Mouse (Mus musculus) limb, embryonic 13.5 days (tissue): Measurements from ENCODE around the gene Catsper2. TPM values are rescaled to one million over a fixed set of nuclear protein-coding genes. Genes with fewer than 3 reads are reported as not detected.
"Not testable (repeated sequence)": the region's sequence is repeated elsewhere in the genome, so short reads cannot be mapped to it uniquely, and the experiment has no call there.

Source experiments
- ATAC-seq: fragments of 200-750 bp; cut with Nextera tagmentation; 2 replicates; pipeline ENCODE4 v1.8.0; 2017; ENCODE audit warnings: low read depth, moderate number of reproducible peaks, moderate TSS enrichment; ENCODE audit not compliant: low FRiP score
- H3K27ac ChIP-seq: fragments of 300-500 bp; sonication (generic); 2 replicates; pipeline ENCODE4 v1.5.1; 2015; ENCODE audit warnings: inconsistent platforms, mild to moderate bottlenecking, moderate library complexity
- H3K27me3 ChIP-seq: fragments of 300-500 bp; sonication (generic); 2 replicates; pipeline ENCODE4 v1.6.1; 2015; ENCODE audit warnings: mild to moderate bottlenecking, inconsistent platforms
- H3K36me3 ChIP-seq: fragments of 300-500 bp; sonication (generic); 2 replicates; pipeline ENCODE4 v1.6.1; 2015; ENCODE audit warnings: inconsistent platforms, mild to moderate bottlenecking, moderate library complexity
- H3K4me1 ChIP-seq: fragments of 300-500 bp; sonication (generic); 2 replicates; pipeline ENCODE4 v1.6.1; 2015; ENCODE audit warnings: inconsistent platforms
- H3K4me2 ChIP-seq: fragments of 300-500 bp; sonication (generic); replicated peaks from 2 replicates; pipeline ENCODE4 v1.6.1; 2015; ENCODE audit warnings: inconsistent platforms, mild to moderate bottlenecking, moderate library complexity
- H3K4me3 ChIP-seq: fragments of 300-500 bp; sonication (generic); 2 replicates; pipeline ENCODE4 v1.5.1; 2015; ENCODE audit warnings: moderate library complexity, mild to moderate bottlenecking, inconsistent platforms
- H3K9ac ChIP-seq: fragments of 300-500 bp; sonication (generic); 2 replicates; pipeline ENCODE4 v1.6.1; 2015; ENCODE audit warnings: mild to moderate bottlenecking, inconsistent platforms
- H3K9me3 ChIP-seq: fragments of 300-500 bp; sonication (generic); 2 replicates; pipeline ENCODE4 v1.6.1; 2016; ENCODE audit warnings: inconsistent platforms
- WGBS: fragments of 180-500 bp; shearing (Covaris S2); methylation state at CpG from one replicate; pipeline ENCODE4 v1.1.7; 2015; 5-methylcytosine and 5-hydroxymethylcytosine counted together
- polyA plus RNA-seq: library from polyadenylated mRNA; unstranded; fragments of >200 nt; fragmentation: Nextera tagmentation; extraction: Ambion mirVana; gene quantifications from 2 replicates; pipeline ENCODE4 v1.2.1, GENCODE M21; 2015

The Catsper2 gene
- polyA plus RNA-seq, 1 experiment from 2014 or later, result 3.0 TPM

DNA sequence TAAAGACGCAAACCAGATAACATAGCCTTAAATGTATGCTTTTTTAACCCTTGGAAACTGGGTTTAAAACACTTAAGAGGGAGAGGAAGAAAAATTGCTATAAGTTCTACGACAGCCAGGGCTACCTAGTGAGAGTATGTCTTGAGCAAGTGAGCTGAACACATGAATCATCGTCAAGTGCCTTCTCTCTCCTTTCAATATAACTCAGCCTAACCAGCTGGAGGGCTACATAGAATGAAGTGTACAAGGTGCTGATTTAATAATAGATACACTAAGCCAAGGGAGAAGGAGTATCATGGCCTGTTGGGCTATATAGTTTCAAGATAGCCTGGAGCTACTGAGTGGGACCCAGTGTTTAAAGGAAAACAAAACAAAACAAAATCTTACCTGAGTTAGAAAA is 4.9 kb upstream of the Catsper2 start:
- H3K36me3 ChIP-seq, result peaks cover 67% of the 10 kb centered on the region
- no peak overlapping the region for H3K9ac ChIP-seq
- ATAC-seq, result no peak
- 87% methylated on average over 3 of the region's 3 CpGs for WGBS
- no peak overlapping the region for H3K27ac ChIP-seq
- no peaks in the 10 kb centered on the region for H3K27me3 ChIP-seq
- H3K4me1 ChIP-seq, result peaks cover 25% of the 10 kb centered on the region
- H3K4me3 ChIP-seq, result no peak overlapping the region
- H3K9me3 ChIP-seq, result no peaks in the 10 kb centered on the region
- no peak overlapping the region for H3K4me2 ChIP-seq

GRCm38 (mm10) chr2:121416356-121416755 is 2.8 kb upstream of the Catsper2 start:
- WGBS, result 93% methylated on average over 6 of the region's 6 CpGs
- Histone ChIP-seq H3K4me3 (peak overlapping the region; percentile 98), H3K9ac (no peak overlapping the region), H3K4me1 (peaks cover 30% of the 10 kb centered on the region), H3K9me3 (no peaks in the 10 kb centered on the region), H3K27ac (no peak overlapping the region), H3K27me3 (no peaks in the 10 kb centered on the region), H3K36me3 (peaks cover 47% of the 10 kb centered on the region), H3K4me2 (peak overlapping the region; percentile 70)
- ATAC-seq, result no peak

GRCm38 (mm10) chr2:121415591-121415990 is 2.0 kb upstream of the Catsper2 start:
- 80% methylated on average over 3 of the region's 3 CpGs for WGBS
- Histone ChIP-seq H3K27me3 (no peaks in the 10 kb centered on the region), H3K9ac (0 out of 2 replicates have a peak overlapping the region, but pooled peaks have one; percentile 99), H3K4me2 (peak overlapping the region; percentile 70), H3K9me3 (no peaks in the 10 kb centered on the region), H3K4me1 (peaks cover 30% of the 10 kb centered on the region), H3K27ac (no peak overlapping the region), H3K36me3 (peaks cover 43% of the 10 kb centered on the region), H3K4me3 (peak overlapping the region; percentile 98)
- ATAC-seq, result no peak

- peaks cover 39% of the 10 kb centered on the region for H3K36me3 ChIP-seq
- no peak for ATAC-seq
- no peak overlapping the region for H3K27ac ChIP-seq
- WGBS, result 70% methylated on average over 3 of the region's 3 CpGs
- peaks cover 30% of the 10 kb centered on the region for H3K4me1 ChIP-seq
- no peaks in the 10 kb centered on the region for H3K9me3 ChIP-seq
- peak overlapping the region; percentile 99 for H3K9ac ChIP-seq
- peak overlapping the region; percentile 98 for H3K4me3 ChIP-seq
- no peaks in the 10 kb centered on the region for H3K27me3 ChIP-seq
- H3K4me2 ChIP-seq, result peak overlapping the region; percentile 70
These were observed 1.5 kb upstream of the Catsper2 start for GRCm38 (mm10) chr2:121415103-121415502.

DNA sequence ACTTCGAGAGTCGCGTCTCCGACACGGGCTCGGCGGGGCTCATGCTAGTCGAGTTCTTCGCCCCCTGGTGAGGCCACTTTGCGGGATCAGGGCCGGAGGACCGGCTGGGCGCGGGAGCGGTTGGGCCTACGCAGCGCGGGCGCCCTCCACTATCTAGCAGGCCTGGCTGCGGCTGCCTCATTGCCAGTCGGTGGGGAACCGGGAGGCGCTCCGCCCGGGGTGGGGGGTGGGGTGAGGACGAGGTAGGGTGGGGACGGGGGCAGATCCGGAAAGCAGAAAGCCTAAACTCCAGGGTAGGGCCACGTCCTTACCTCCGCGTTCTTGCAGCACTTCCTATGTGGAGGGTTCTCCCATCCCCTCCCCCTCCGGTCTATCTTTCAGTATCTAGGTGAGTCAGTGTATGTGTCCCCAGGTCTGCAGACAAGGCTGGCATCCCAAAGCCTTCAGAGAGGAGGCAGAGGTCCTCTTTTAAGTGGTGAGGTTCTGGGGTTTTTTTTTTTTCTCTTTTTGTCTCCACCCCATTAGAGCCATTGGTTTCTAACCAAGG is 620 bp upstream of the Catsper2 start:
- H3K4me2 ChIP-seq, result peak overlapping the region; percentile 70
- under 1% methylated on average over 32 of the region's 32 CpGs for WGBS
- ATAC-seq, result peak; percentile 38
- peak overlapping the region; percentile 98 for H3K27ac ChIP-seq
- peaks cover 34% of the 10 kb centered on the region for H3K36me3 ChIP-seq
- H3K9me3 ChIP-seq, result no peaks in the 10 kb centered on the region
- peaks cover 30% of the 10 kb centered on the region for H3K4me1 ChIP-seq
- H3K4me3 ChIP-seq, result peak overlapping the region; percentile 98
- peak overlapping the region; percentile 99 for H3K9ac ChIP-seq
- H3K27me3 ChIP-seq, result no peaks in the 10 kb centered on the region

GRCm38 (mm10) chr2:121412843-121413386 is 677 bp downstream of the Catsper2 start:
- peaks cover 21% of the 10 kb centered on the region for H3K36me3 ChIP-seq
- no peak for ATAC-seq
- peaks cover 30% of the 10 kb centered on the region for H3K4me1 ChIP-seq
- H3K27ac ChIP-seq, result peak overlapping the region; percentile 98
- H3K9ac ChIP-seq, result peak overlapping the region; percentile 74
- 15% methylated on average over 4 of the region's 4 CpGs for WGBS
- no peaks in the 10 kb centered on the region for H3K27me3 ChIP-seq
- 0 out of 2 replicates have a peak, but pooled peaks cover 4% of the 10 kb centered on the region for H3K9me3 ChIP-seq
- peak overlapping the region; percentile 98 for H3K4me3 ChIP-seq
- H3K4me2 ChIP-seq, result peak overlapping the region; percentile 70

DNA sequence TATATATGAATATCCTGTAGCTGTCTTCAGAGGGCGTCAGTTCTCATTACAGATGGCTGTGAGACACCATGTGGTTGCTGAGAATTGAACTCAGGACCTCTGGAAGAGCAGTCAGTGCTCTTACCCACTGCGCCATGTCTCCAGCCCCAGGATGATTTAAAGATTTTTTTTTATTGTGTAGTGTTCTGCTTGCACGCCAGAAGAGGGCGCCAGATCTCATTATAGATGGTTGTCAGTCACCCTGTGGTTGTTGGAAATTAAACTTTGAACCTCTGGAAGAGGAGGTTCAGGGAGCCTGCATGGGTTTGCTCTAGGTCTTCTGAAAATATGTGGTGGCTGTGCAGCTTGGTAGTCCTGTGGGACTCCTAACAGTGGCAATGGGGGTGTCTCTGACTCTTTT is 5.4 kb downstream of the Catsper2 start:
- Histone ChIP-seq H3K4me1 (0 out of 2 replicates have a peak, but pooled peaks cover 5% of the 10 kb centered on the region), H3K36me3 (no peaks in the 10 kb centered on the region), H3K4me2 (no peak overlapping the region), H3K9ac (no peak overlapping the region), H3K4me3 (no peak overlapping the region), H3K27me3 (no peaks in the 10 kb centered on the region), H3K9me3 (0 out of 2 replicates have a peak, but pooled peaks cover 4% of the 10 kb centered on the region), H3K27ac (no peak overlapping the region)
- no peak for ATAC-seq
- 35% methylated on average over 4 of the region's 4 CpGs for WGBS

- no peak for ATAC-seq
- H3K27me3 ChIP-seq, result no peaks in the 10 kb centered on the region
- H3K4me2 ChIP-seq, result no peak overlapping the region
- H3K9ac ChIP-seq, result no peak overlapping the region
- H3K9me3 ChIP-seq, result 0 out of 2 replicates have a peak, but pooled peaks cover 2% of the 10 kb centered on the region
- H3K27ac ChIP-seq, result no peak overlapping the region
- no peaks in the 10 kb centered on the region for H3K4me1 ChIP-seq
- no peaks in the 10 kb centered on the region for H3K36me3 ChIP-seq
- H3K4me3 ChIP-seq, result no peak overlapping the region
These were observed 10.3 kb downstream of the Catsper2 start for GRCm38 (mm10) chr2:121403296-121403695.

DNA sequence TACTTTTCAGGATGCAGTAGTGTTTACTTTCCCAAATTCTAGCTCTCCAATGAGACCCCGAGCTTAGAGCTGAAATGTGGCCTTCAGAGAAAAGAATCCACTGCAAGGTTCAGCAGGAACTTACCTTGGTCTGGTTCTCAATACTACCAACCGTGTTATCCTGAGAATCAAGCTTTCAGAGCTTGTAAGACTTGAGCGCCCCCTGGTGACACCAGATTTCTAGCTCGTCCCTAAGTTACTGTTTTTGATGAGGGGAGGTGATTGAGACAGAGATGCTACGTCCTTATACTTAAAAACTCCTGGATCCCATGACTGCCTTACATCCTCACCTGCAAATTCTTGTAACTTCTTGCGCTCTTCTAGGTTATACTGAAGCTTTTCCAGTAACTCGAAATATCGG is 17.0 kb downstream of the Catsper2 start:
- 15% methylated on average over 8 of the region's 8 CpGs for WGBS
- no peak overlapping the region for H3K27ac ChIP-seq
- no peak for ATAC-seq
- H3K9me3 ChIP-seq, result no peaks in the 10 kb centered on the region
- H3K4me1 ChIP-seq, result no peaks in the 10 kb centered on the region
- H3K4me2 ChIP-seq, result no peak overlapping the region
- H3K36me3 ChIP-seq, result no peaks in the 10 kb centered on the region
- H3K27me3 ChIP-seq, result no peaks in the 10 kb centered on the region
- H3K9ac ChIP-seq, result no peak overlapping the region
- no peak overlapping the region for H3K4me3 ChIP-seq

DNA sequence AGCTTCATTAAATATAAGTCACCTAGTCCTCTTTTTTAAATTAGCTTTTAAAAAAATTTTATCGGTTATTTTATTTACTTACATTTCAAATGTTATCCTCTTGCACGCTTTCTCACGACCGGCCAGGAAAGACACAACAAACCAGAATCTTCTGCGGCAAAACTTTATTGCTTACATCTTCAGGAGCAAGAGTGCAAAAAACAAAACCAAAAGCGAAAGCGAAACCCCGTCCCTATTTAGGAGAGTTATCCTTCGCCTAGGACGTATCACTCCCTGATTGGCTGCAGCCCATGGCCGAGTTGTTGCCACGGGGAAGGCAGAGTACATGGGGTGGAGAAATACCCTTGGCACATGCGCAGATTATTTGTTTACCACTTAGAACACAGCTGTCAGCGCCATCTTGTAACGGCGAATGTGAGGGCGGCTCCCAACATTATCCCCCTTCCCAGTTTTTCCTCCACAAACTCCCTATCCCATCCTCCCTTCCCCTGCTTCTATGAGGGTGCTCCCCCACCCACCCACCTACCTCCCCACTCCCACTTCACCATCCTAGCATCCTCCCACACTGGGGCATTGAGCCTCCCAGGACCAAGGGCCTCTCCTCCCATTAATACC is 26.5 kb downstream of the Catsper2 start, which contains the start of gene Strc:
TSS of gene Strc (minus strand) at position 208 of the 615 bp plus-strand sequence.
- H3K9me3 ChIP-seq, H3K36me3 ChIP-seq, H3K27me3 ChIP-seq, H3K9ac ChIP-seq, H3K4me1 ChIP-seq, H3K4me3 ChIP-seq, ATAC-seq, H3K27ac ChIP-seq, H3K4me2 ChIP-seq: not testable (repeated sequence)
- 98% methylated on average over 17 of the region's 17 CpGs for WGBS

GRCm38 (mm10) chr2:121374766-121375165 is 38.8 kb downstream of the Catsper2 start:
- H3K4me2 ChIP-seq, result no peak overlapping the region
- no peak overlapping the region for H3K9ac ChIP-seq
- no peaks in the 10 kb centered on the region for H3K4me1 ChIP-seq
- H3K27ac ChIP-seq, result no peak overlapping the region
- H3K27me3 ChIP-seq, result 0 out of 2 replicates have a peak, but pooled peaks cover 4% of the 10 kb centered on the region
- ATAC-seq, result no peak
- H3K36me3 ChIP-seq, result no peaks in the 10 kb centered on the region
- WGBS, result 49% methylated on average over 2 of the region's 2 CpGs
- H3K9me3 ChIP-seq, result no peaks in the 10 kb centered on the region
- H3K4me3 ChIP-seq, result no peak overlapping the region

DNA sequence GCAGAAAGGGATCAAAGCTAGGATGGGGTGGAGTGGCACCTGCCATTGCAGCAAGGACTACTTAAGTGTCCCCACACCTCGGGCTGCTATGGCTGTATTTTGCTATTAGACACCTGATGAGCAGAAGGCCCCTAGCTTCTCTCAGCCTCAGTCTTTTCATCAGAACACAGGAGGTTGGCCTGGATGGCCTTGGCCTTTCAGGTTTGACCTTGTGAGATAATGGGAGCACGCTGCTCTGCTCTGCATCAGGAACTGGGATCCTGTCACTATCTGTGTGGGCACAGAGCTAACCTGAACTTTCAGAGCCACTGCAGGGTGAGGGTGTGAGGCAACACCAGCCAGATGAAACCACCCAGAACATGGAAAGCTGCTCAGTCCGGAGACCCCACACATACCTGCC is 41.3 kb downstream of the Catsper2 start:
- Histone ChIP-seq H3K9ac (no peak overlapping the region), H3K4me2 (no peak overlapping the region), H3K27ac (no peak overlapping the region), H3K4me3 (no peak overlapping the region), H3K36me3 (no peaks in the 10 kb centered on the region), H3K4me1 (no peaks in the 10 kb centered on the region), H3K9me3 (no peaks in the 10 kb centered on the region), H3K27me3 (0 out of 2 replicates have a peak, but pooled peaks cover 4% of the 10 kb centered on the region)
- 66% methylated on average over 3 of the region's 3 CpGs for WGBS
- ATAC-seq, result no peak
